Mouse (Mus musculus) heart, postnatal 0 days (tissue): ENCODE results near the gene Cilp. TPM values are rescaled to one million over a fixed set of nuclear protein-coding genes. Genes with fewer than 3 reads are reported as not detected.
"Not testable (repeated sequence)": the region's sequence is repeated elsewhere in the genome, so short reads cannot be mapped to it uniquely, and the experiment has no call there.

Experiments used
- ATAC-seq: fragments of 200-750 bp; cut with Nextera tagmentation; 2 replicates; pipeline ENCODE4 v1.8.0; 2017; ENCODE audit warnings: low read depth, moderate number of reproducible peaks, moderate library complexity; ENCODE audit not compliant: insufficient read depth
- DNase-seq: peaks from one replicate; pipeline ENCODE4 v3.0.0-alpha.2; 2016; ENCODE audit warnings: low spot score
- H3K27ac ChIP-seq: fragments of 300-500 bp; sonication (generic); 2 replicates; pipeline ENCODE4 v1.5.1; 2014; ENCODE audit warnings: low read depth, mild to moderate bottlenecking
- H3K27me3 ChIP-seq: fragments of 300-500 bp; sonication (generic); 2 replicates; pipeline ENCODE4 v1.6.1; 2014; ENCODE audit warnings: low read length, mixed read lengths; ENCODE audit not compliant: control insufficient read depth, insufficient read depth
- H3K36me3 ChIP-seq: fragments of 300-500 bp; sonication (generic); replicated peaks from 2 replicates; pipeline ENCODE4 v1.6.1; 2014; ENCODE audit warnings: low read length, mixed read lengths; ENCODE audit not compliant: control insufficient read depth, insufficient read depth
- H3K4me1 ChIP-seq: fragments of 300-500 bp; sonication (generic); 2 replicates; pipeline ENCODE4 v1.6.1; 2014; ENCODE audit warnings: antibody characterized with exemption; ENCODE audit not compliant: control insufficient read depth, insufficient read depth
- H3K4me2 ChIP-seq: fragments of 300-500 bp; sonication (generic); 2 replicates; pipeline ENCODE4 v1.6.1; 2014; ENCODE audit warnings: low read depth, mild to moderate bottlenecking, low read length, moderate library complexity
- H3K4me3 ChIP-seq: fragments of 300-500 bp; sonication (generic); 2 replicates; pipeline ENCODE4 v1.5.1; 2014; ENCODE audit warnings: low read depth, low read length
- H3K9ac ChIP-seq: fragments of 300-500 bp; sonication (generic); replicated peaks from 2 replicates; pipeline ENCODE4 v1.6.1; 2014; ENCODE audit warnings: low read depth, low read length, mixed read lengths
- H3K9me3 ChIP-seq: fragments of 300-500 bp; sonication (generic); replicated peaks from 2 replicates; pipeline ENCODE4 v1.6.1; 2016; ENCODE audit warnings: low read length; ENCODE audit not compliant: control insufficient read depth
- CTCF ChIP-seq: IDR thresholded peaks from 2 replicates; pipeline ENCODE4 v1.5.1; 2016; ENCODE audit warnings: antibody characterized with exemption, control low read depth, low read depth
- EP300 ChIP-seq: IDR thresholded peaks from 2 replicates; pipeline ENCODE4 v1.6.1; 2016; ENCODE audit warnings: antibody characterized with exemption, low read depth
- WGBS: fragments of 180-500 bp; shearing (Covaris S2); extraction: QIAGEN DNeasy Blood & Tissue Kit; methylation state at CpG from one replicate; pipeline ENCODE4 v1.1.7; 2014; 5-methylcytosine and 5-hydroxymethylcytosine counted together
- polyA plus RNA-seq: library from polyadenylated mRNA; unstranded; fragments of >200 nt; fragmentation: Nextera tagmentation; extraction: Ambion mirVana; gene quantifications from 2 replicates; pipeline ENCODE4 v1.2.1, GENCODE M21; 2015
- total RNA-seq: library from RNA; depleted of rRNA; stranded (reverse); fragments of >200 nt; gene quantifications from 2 replicates; pipeline ENCODE4 v1.2.3, GENCODE M21; 2014; ENCODE audit warnings: low replicate concordance

Cilp gene
- total and polyA plus RNA-seq, 2 experiments from 2014 or later: 0.19 to 0.88 TPM

DNA sequence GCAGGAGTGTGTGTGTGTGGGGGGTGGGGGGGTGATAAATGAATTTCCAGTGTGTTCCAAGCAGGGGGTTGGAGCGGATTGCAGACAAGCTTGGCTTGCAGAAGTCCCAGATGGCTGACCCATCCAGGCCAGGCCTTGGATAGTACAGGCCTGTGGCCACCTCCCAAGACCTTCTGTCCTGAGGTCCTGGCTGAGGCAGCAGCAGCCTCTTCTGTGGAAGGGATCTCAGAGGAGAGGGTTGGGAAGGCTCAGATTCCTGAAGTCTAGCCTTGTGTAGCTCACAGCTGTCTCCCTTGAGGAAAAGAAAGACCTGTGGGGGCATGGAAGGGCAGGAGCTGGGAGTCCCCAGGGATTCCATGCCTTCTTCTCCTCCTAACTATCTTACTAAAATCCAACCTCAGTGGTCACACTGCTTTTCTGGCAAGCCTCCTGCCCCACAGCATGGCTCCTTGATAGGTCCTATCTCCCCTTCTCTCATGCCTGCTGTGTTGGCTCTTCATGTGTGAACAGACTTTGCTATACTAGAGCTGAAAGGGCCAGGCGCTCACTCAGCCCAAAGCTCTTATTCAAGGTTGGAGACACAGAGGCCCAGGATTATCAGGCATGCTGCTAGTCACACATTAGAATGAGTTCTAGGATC lies 3.3 kb upstream of the Cilp start:
- H3K27me3 ChIP-seq: no peaks in the 10 kb centered on the region
- DNase-seq: no peak
- no peaks in the 10 kb centered on the region for H3K36me3 ChIP-seq
- no peak overlapping the region for H3K4me3 ChIP-seq
- no peaks in the 10 kb centered on the region for H3K9me3 ChIP-seq
- 79% methylated on average over 2 of the region's 2 CpGs for WGBS
- TF ChIP-seq EP300 (no peak), CTCF (no peak)
- no peak overlapping the region for H3K4me2 ChIP-seq
- ATAC-seq: no peak
- H3K4me1 ChIP-seq: no peaks in the 10 kb centered on the region
- H3K27ac ChIP-seq: no peak overlapping the region
- no peak overlapping the region for H3K9ac ChIP-seq

DNA sequence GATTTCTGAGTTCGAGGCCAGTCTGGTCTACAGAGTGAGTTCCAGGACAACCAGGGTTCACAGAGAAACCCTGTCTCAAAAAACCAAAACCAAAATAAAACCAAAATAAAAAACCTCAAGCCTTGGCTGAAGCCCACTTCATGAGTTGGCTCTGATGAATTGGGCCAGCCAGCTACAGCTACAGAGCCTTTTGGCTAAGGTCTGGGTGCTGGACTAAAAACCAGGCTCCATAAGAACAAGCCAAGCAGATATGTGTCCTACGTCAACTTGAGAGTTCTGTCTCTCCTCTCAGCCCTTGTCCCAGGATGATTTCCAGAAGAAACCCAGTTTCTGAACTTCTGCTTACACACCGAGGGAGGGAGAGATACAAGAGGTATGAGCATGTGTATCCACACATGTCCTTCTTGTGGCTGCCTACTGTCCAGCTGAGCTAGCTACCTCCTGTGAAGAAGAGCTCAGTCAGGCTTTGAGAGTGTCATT lies 2.3 kb upstream of the Cilp start:
- TF ChIP-seq EP300 (no peak), CTCF (no peak)
- Histone ChIP-seq H3K4me3 (no peak overlapping the region), H3K36me3 (no peaks in the 10 kb centered on the region), H3K4me1 (no peaks in the 10 kb centered on the region), H3K27me3 (no peaks in the 10 kb centered on the region), H3K9me3 (no peaks in the 10 kb centered on the region), H3K27ac (no peak overlapping the region), H3K4me2 (no peak overlapping the region), H3K9ac (no peak overlapping the region)
- WGBS: 88% methylated on average over 3 of the region's 3 CpGs
- DNase-seq: no peak
- ATAC-seq: no peak

DNA sequence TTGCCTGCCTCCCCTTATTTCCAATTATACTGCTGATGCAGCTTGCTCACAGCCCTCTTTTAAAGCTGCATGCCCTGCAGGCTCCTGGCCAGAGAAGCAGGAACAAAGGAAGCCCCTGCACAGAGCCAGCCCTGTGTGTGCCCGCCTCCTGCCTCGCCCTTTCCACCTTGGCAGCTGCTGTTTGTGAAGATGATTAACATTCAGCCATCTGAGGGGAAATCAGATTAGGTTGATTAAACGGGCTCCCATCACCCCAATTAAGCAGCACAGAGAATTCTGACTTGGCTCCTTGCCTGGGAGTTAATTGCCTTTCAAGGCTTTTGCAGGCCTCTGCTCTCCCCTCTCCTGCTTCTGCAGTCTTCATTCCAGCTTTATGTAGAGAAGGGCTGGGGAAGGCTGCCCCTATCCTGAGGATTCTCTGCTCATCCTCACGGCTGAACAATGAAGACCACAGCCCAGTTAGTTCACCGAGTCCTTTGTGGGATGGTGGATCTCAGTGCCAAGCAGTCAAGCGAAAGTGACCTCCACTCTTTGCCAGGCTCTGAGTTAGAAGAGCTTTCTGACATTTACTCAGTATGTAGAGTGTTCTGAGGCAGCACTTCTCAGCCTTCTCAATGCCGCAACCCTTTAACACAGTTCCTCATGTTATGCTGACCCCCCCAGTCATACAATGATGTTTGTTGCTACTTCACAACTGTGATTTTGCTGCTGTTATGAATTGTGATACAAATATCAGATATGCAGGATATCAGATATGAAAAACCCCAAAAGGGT lies 2.9 kb downstream of the Cilp start:
- Histone ChIP-seq H3K4me3 (no peak overlapping the region), H3K9me3 (no peaks in the 10 kb centered on the region), H3K27ac (no peak overlapping the region), H3K27me3 (no peaks in the 10 kb centered on the region; the same call in 1 of the 2 replicates), H3K9ac (no peak overlapping the region), H3K4me2 (no peak overlapping the region), H3K36me3 (no peaks in the 10 kb centered on the region), H3K4me1 (no peaks in the 10 kb centered on the region)
- WGBS: 52% methylated on average over 7 of the region's 7 CpGs
- DNase-seq (no peak), ATAC-seq (no peak)
- TF ChIP-seq CTCF (no peak), EP300 (no peak)

DNA sequence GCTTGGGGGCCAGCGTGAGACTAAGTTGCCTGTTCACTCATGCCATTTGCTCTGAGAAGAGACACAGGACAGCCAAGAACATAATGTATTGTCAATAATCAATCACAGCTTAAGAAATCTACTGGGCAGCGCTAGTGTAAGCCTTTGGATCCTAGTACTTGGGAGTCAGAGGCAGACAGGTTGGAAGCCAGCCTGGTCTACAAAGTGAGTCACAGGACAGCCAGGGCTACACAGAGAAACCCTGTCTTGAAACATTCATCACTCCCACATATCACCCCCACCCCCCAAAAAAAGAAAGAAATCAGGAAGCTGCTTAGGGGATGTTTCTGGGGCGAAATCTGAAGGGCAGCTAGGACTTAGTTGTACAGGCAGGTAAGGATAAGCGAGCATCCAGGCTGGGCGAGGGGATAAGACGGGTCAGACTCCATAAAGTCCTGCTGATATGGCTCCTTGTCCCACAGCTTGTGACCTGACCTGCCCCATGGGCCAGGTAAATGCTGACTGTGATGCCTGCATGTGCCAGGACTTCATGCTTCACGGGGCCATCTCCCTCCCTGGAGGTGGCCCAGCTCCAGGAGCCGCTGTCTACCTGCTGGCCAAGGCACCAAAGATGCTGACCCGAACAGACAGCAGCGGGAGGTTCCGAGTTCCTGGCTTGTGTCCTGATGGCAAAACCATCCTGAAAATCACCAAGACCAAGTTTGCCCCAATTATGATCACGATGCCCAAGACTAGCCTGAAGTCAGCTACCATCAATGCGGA lies 8.2 kb downstream of the Cilp start:
- Histone ChIP-seq H3K4me3 (no peak overlapping the region), H3K9me3 (no peaks in the 10 kb centered on the region), H3K27me3 (no peaks in the 10 kb centered on the region; the same call in 1 of the 2 replicates), H3K9ac (no peak overlapping the region), H3K36me3 (no peaks in the 10 kb centered on the region), H3K4me2 (no peak overlapping the region), H3K27ac (no peak overlapping the region), H3K4me1 (no peaks in the 10 kb centered on the region)
- TF ChIP-seq CTCF: no peak
- no peak for TF ChIP-seq EP300
- DNase-seq: no peak
- 81% methylated on average over 13 of the region's 13 CpGs for WGBS
- ATAC-seq: no peak

DNA sequence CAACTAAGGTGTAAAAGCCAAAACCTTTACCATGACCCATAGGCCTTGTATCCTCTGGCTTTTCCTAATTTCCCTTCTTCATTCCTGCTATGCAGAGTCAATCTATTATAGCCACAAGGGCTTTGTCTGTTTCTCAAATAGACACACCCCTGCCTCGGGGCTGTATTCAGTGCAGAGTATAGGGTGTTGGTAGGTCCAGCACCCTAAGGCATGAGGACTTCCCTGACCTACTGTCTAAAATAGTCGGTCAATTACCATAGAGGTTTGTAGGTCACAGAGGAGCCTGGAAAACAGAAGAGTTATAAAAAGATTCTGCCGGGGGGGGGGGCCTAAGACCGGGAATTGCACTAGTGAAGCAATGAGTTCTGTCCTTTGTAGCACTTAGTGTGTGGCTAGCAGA lies 8.9 kb downstream of the Cilp start:
- H3K36me3 ChIP-seq: no peaks in the 10 kb centered on the region
- H3K4me1 ChIP-seq: no peaks in the 10 kb centered on the region
- 55% methylated on average over 4 of the region's 4 CpGs for WGBS
- DNase-seq (no peak), ATAC-seq (no peak)
- TF ChIP-seq CTCF (no peak), EP300 (no peak)
- no peak overlapping the region for H3K4me2 ChIP-seq
- H3K9ac ChIP-seq: no peak overlapping the region
- no peaks in the 10 kb centered on the region; the same call in 1 of the 2 replicates for H3K27me3 ChIP-seq
- no peak overlapping the region for H3K4me3 ChIP-seq
- H3K9me3 ChIP-seq: no peaks in the 10 kb centered on the region
- no peak overlapping the region for H3K27ac ChIP-seq

DNA sequence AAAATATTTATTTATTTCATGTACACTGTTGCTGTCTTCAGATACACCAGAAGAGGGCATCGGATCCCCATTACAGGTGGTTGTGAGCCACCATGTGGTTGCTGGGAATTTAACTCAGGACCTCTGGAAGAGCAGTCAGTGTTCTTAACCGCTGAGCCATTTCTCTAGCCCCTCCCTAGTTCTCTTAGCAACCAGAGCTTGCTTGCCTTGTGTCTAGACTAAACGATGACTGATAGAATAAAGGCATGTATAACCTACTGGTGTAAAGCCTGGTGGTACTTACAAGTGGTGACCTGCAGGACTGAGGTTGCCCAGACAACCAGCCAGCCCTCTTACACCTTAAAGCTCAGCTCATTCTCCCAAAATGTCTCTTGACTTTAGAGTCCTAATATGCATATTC lies 9.9 kb downstream of the Cilp start:
- not testable (repeated sequence) for H3K27me3 ChIP-seq, H3K9me3 ChIP-seq, DNase-seq, ATAC-seq, H3K27ac ChIP-seq, H3K4me2 ChIP-seq, H3K4me1 ChIP-seq, H3K4me3 ChIP-seq, H3K36me3 ChIP-seq, H3K9ac ChIP-seq
- WGBS: 77% methylated on average over 3 of the region's 3 CpGs
